Mouse (Mus musculus) limb, embryonic 10.5 days (tissue): ENCODE results near the gene Rgs14. TPM values are rescaled to one million over a fixed set of nuclear protein-coding genes. Genes with fewer than 3 reads are reported as not detected.

Experiments
- DNase-seq: peaks from one replicate; pipeline ENCODE4 v3.0.0-alpha.2; 2017; ENCODE audit warnings: low spot score
- H3K27ac ChIP-seq: fragments of 300-500 bp; sonication (generic); 2 replicates; pipeline ENCODE4 v1.5.1; 2016; ENCODE audit warnings: mild to moderate bottlenecking
- H3K27me3 ChIP-seq: fragments of 300-500 bp; sonication (generic); 2 replicates; pipeline ENCODE4 v1.6.1; 2016; ENCODE audit warnings: low read depth, mild to moderate bottlenecking; ENCODE audit not compliant: poor library complexity, severe bottlenecking
- H3K36me3 ChIP-seq: fragments of 300-500 bp; sonication (generic); 2 replicates; pipeline ENCODE4 v1.6.1; 2016; ENCODE audit warnings: mild to moderate bottlenecking, moderate library complexity
- H3K4me1 ChIP-seq: fragments of 300-500 bp; sonication (generic); 2 replicates; pipeline ENCODE4 v1.6.1; 2016
- H3K4me3 ChIP-seq: fragments of 300-500 bp; sonication (generic); 2 replicates; pipeline ENCODE4 v1.5.1; 2016; ENCODE audit warnings: mild to moderate bottlenecking, moderate library complexity
- H3K9me3 ChIP-seq: fragments of 300-500 bp; sonication (generic); replicated peaks from 2 replicates; pipeline ENCODE4 v1.6.1; 2016; ENCODE audit warnings: mild to moderate bottlenecking
- WGBS: fragments of 180-500 bp; shearing (Covaris S2); methylation state at CpG from one replicate; pipeline ENCODE4 v1.1.7; 2016; 5-methylcytosine and 5-hydroxymethylcytosine counted together
- polyA plus RNA-seq: library from polyadenylated mRNA; unstranded; fragments of >200 nt; fragmentation: Nextera tagmentation; extraction: Ambion mirVana; gene quantifications from 2 replicates; pipeline ENCODE4 v1.2.1, GENCODE M21; 2016

Rgs14 gene
- polyA plus RNA-seq, 1 experiment from 2014 or later: 0.70 TPM

- Histone ChIP-seq H3K36me3 (peaks cover 11% of the 10 kb centered on the region), H3K4me1 (peaks cover 34% of the 10 kb centered on the region), H3K27me3 (peaks cover 5% of the 10 kb centered on the region; the same call in 1 of the 2 replicates), H3K4me3 (peak overlapping the region; percentile 76), H3K9me3 (no peaks in the 10 kb centered on the region), H3K27ac (peak overlapping the region; percentile 97)
- DNase-seq: no peak
- 45% methylated on average over 14 of the region's 14 CpGs for WGBS
Observed at GRCm38 (mm10) chr13:55330567-55331400, 38.7 kb upstream of the Rgs14 start.

- H3K4me1 ChIP-seq: peaks cover 34% of the 10 kb centered on the region
- no peaks in the 10 kb centered on the region for H3K36me3 ChIP-seq
- no peaks in the 10 kb centered on the region for H3K9me3 ChIP-seq
- H3K27ac ChIP-seq: no peak overlapping the region
- no peak for DNase-seq
- H3K4me3 ChIP-seq: no peak overlapping the region
- H3K27me3 ChIP-seq: peaks cover 5% of the 10 kb centered on the region; the same call in 1 of the 2 replicates
- 89% methylated on average over 3 of the region's 3 CpGs for WGBS
Observed at GRCm38 (mm10) chr13:55332331-55332730, 37.2 kb upstream of the Rgs14 start.

- 85% methylated on average over 4 of the region's 4 CpGs for WGBS
- H3K27ac ChIP-seq: no peak overlapping the region
- H3K4me1 ChIP-seq: peaks cover 6% of the 10 kb centered on the region
- no peaks in the 10 kb centered on the region for H3K9me3 ChIP-seq
- no peak overlapping the region for H3K4me3 ChIP-seq
- DNase-seq: no peak
- H3K27me3 ChIP-seq: no peaks in the 10 kb centered on the region
- H3K36me3 ChIP-seq: no peaks in the 10 kb centered on the region
Observed at GRCm38 (mm10) chr13:55335701-55336100, 33.8 kb upstream of the Rgs14 start.

GRCm38 (mm10) chr13:55337341-55337975, 32.1 kb upstream of the Rgs14 start:
- H3K36me3 ChIP-seq: no peaks in the 10 kb centered on the region
- H3K4me3 ChIP-seq: no peak overlapping the region
- no peaks in the 10 kb centered on the region for H3K9me3 ChIP-seq
- H3K27me3 ChIP-seq: no peaks in the 10 kb centered on the region
- peaks cover under 1% of the 10 kb centered on the region; the same call in 1 of the 2 replicates for H3K4me1 ChIP-seq
- WGBS: 67% methylated on average over 10 of the region's 10 CpGs
- no peak for DNase-seq
- H3K27ac ChIP-seq: no peak overlapping the region

GRCm38 (mm10) chr13:55338131-55339054, 31.1 kb upstream of the Rgs14 start:
- no peak overlapping the region for H3K27ac ChIP-seq
- 72% methylated on average over 12 of the region's 12 CpGs for WGBS
- H3K9me3 ChIP-seq: no peaks in the 10 kb centered on the region

GRCm38 (mm10) chr13:55339259-55339658, 30.3 kb upstream of the Rgs14 start:
- Histone ChIP-seq H3K9me3 (no peaks in the 10 kb centered on the region), H3K4me3 (no peak overlapping the region), H3K36me3 (peaks cover 9% of the 10 kb centered on the region), H3K27me3 (no peaks in the 10 kb centered on the region), H3K27ac (no peak overlapping the region), H3K4me1 (peaks cover 4% of the 10 kb centered on the region; the same call in 1 of the 2 replicates)
- WGBS: 42% methylated on average over 2 of the region's 2 CpGs
- no peak for DNase-seq

More at GRCm38 (mm10) chr13:55338131-55339054, 31.1 kb upstream of the Rgs14 start:
- no peak for DNase-seq
- H3K4me1 ChIP-seq: peaks cover 4% of the 10 kb centered on the region; the same call in 1 of the 2 replicates
- peaks cover under 1% of the 10 kb centered on the region; the same call in 1 of the 2 replicates for H3K36me3 ChIP-seq
- H3K4me3 ChIP-seq: no peak overlapping the region
- no peaks in the 10 kb centered on the region for H3K27me3 ChIP-seq

GRCm38 (mm10) chr13:55342469-55342868, 27.1 kb upstream of the Rgs14 start:
- Histone ChIP-seq H3K4me3 (no peak overlapping the region), H3K9me3 (no peaks in the 10 kb centered on the region), H3K36me3 (peaks cover 41% of the 10 kb centered on the region), H3K4me1 (peaks cover 4% of the 10 kb centered on the region; the same call in 1 of the 2 replicates), H3K27me3 (no peaks in the 10 kb centered on the region), H3K27ac (no peak overlapping the region)
- 28% methylated on average over 11 of the region's 11 CpGs for WGBS
- DNase-seq: no peak

- WGBS: 89% methylated on average over 7 of the region's 7 CpGs
- no peaks in the 10 kb centered on the region for H3K9me3 ChIP-seq
- DNase-seq: no peak
- no peak overlapping the region for H3K27ac ChIP-seq
- H3K4me3 ChIP-seq: no peak overlapping the region
- peaks cover 4% of the 10 kb centered on the region; the same call in 1 of the 2 replicates for H3K4me1 ChIP-seq
- peaks cover 58% of the 10 kb centered on the region for H3K36me3 ChIP-seq
- no peaks in the 10 kb centered on the region for H3K27me3 ChIP-seq
Observed at GRCm38 (mm10) chr13:55344286-55344685, 25.2 kb upstream of the Rgs14 start.

GRCm38 (mm10) chr13:55346745-55347144, 22.8 kb upstream of the Rgs14 start:
- peaks cover 80% of the 10 kb centered on the region for H3K36me3 ChIP-seq
- 92% methylated on average over 11 of the region's 11 CpGs for WGBS
- H3K4me3 ChIP-seq: no peak overlapping the region
- no peaks in the 10 kb centered on the region for H3K27me3 ChIP-seq
- H3K4me1 ChIP-seq: peaks cover 4% of the 10 kb centered on the region; the same call in 1 of the 2 replicates
- H3K9me3 ChIP-seq: no peaks in the 10 kb centered on the region
- no peak for DNase-seq
- no peak overlapping the region for H3K27ac ChIP-seq

GRCm38 (mm10) chr13:55361145-55361544, 8.4 kb upstream of the Rgs14 start:
- H3K27me3 ChIP-seq: no peaks in the 10 kb centered on the region
- H3K36me3 ChIP-seq: peaks cover 52% of the 10 kb centered on the region
- H3K4me1 ChIP-seq: peaks cover 19% of the 10 kb centered on the region
- no peaks in the 10 kb centered on the region for H3K9me3 ChIP-seq
- H3K27ac ChIP-seq: no peak overlapping the region
- H3K4me3 ChIP-seq: peak overlapping the region; percentile 89
- no peak for DNase-seq

- peaks cover 43% of the 10 kb centered on the region for H3K36me3 ChIP-seq
- DNase-seq: peak; percentile 39
- under 1% methylated on average over 32 of the region's 32 CpGs for WGBS
- peak overlapping the region; percentile 89 for H3K4me3 ChIP-seq
- no peaks in the 10 kb centered on the region for H3K27me3 ChIP-seq
- no peaks in the 10 kb centered on the region for H3K9me3 ChIP-seq
- H3K27ac ChIP-seq: peak overlapping the region; percentile 91
- peaks cover 19% of the 10 kb centered on the region for H3K4me1 ChIP-seq
Observed at GRCm38 (mm10) chr13:55361974-55362452, 7.5 kb upstream of the Rgs14 start.

- peak; percentile 96 for DNase-seq
- Histone ChIP-seq H3K27me3 (no peaks in the 10 kb centered on the region), H3K4me3 (peak within 1 kb of the TSS; percentile 89), H3K9me3 (no peaks in the 10 kb centered on the region), H3K4me1 (peaks cover 19% of the 10 kb centered on the region), H3K36me3 (peaks cover 37% of the 10 kb centered on the region), H3K27ac (peak within 1 kb of the TSS; percentile 91)
- under 1% methylated on average over 35 of the region's 35 CpGs for WGBS
Observed at GRCm38 (mm10) chr13:55362453-55363060, 7.0 kb upstream of the Rgs14 start, which contains the start of gene Lman2. TSS of gene Lman2 (minus strand) at chr13:55362783.
